Mouse (Mus musculus) thymus, adult 2 months (tissue): ENCODE measurements around the gene Adora3. TPM values are rescaled to one million over a fixed set of nuclear protein-coding genes. Genes with fewer than 3 reads are reported as not detected.
A peak's percentile ranks its signal among the peaks of the same experiment; 100 is the strongest.

Experiments
- DNase-seq: peaks from one replicate; pipeline ENCODE4 v3.0.0; 2021
- H3K27ac ChIP-seq: fragments of 200-500 bp; 2 replicates; pipeline ENCODE4 v1.5.1; 2012; ENCODE audit warnings: low read length, control low read depth; ENCODE audit not compliant: control insufficient read depth, insufficient read depth
- H3K27me3 ChIP-seq: fragments of 200-500 bp; 2 replicates; pipeline ENCODE4 v1.6.1; 2012; ENCODE audit warnings: mild to moderate bottlenecking, low read length, moderate library complexity, mixed read lengths; ENCODE audit not compliant: control insufficient read depth, insufficient read depth
- H3K36me3 ChIP-seq: fragments of 200-500 bp; 2 replicates; pipeline ENCODE4 v1.6.1; 2012; ENCODE audit warnings: mild to moderate bottlenecking, low read length, moderate library complexity; ENCODE audit not compliant: control insufficient read depth, insufficient read depth
- H3K4me1 ChIP-seq: fragments of 200-500 bp; replicated peaks from 2 replicates; pipeline ENCODE4 v1.6.1; 2012; ENCODE audit warnings: low read length; ENCODE audit not compliant: control insufficient read depth, insufficient read depth
- H3K4me3 ChIP-seq: fragments of 200-500 bp; 2 replicates; pipeline ENCODE4 v1.5.1; 2012; ENCODE audit warnings: mild to moderate bottlenecking, low read length, control low read depth, moderate library complexity; ENCODE audit not compliant: control insufficient read depth, insufficient read depth
- CTCF ChIP-seq: fragments of 200-500 bp; IDR thresholded peaks from 2 replicates; pipeline ENCODE4 v1.5.1; 2012; ENCODE audit warnings: mild to moderate bottlenecking, control low read depth, low read length, moderate library complexity, borderline replicate concordance; ENCODE audit not compliant: control insufficient read depth, poor library complexity, insufficient read depth; ENCODE audit errors: extremely low read depth
- POLR2A ChIP-seq: fragments of 200-500 bp; IDR thresholded peaks from 2 replicates; pipeline ENCODE4 v1.6.1; 2012; ENCODE audit warnings: mild to moderate bottlenecking, low read length, control low read depth, moderate library complexity; ENCODE audit not compliant: control insufficient read depth, poor library complexity, insufficient read depth; ENCODE audit errors: extremely low read depth
- WGBS: fragments of 180-500 bp; shearing (Covaris S2); methylation state at CpG from one replicate; pipeline ENCODE4 v1.1.7; 2018; 5-methylcytosine and 5-hydroxymethylcytosine counted together
- polyA plus RNA-seq: library from polyadenylated mRNA; depleted of rRNA; stranded (reverse); fragments of >200 nt; gene quantifications from 2 replicates; pipeline ENCODE4 v1.2.3, GENCODE M21; 2012

Gene Adora3
- polyA plus RNA-seq, 1 experiment = 0.90 TPM

GRCm38 (mm10) chr3:105878751-105879150, 8.1 kb downstream of the Adora3 start:
- Histone ChIP-seq H3K36me3 (no peaks in the 10 kb centered on the region), H3K27me3 (no peaks in the 10 kb centered on the region), H3K4me3 (no peak overlapping the region), H3K4me1 (no peaks in the 10 kb centered on the region), H3K27ac (no peak overlapping the region)
- 98% methylated on average over 8 of the region's 8 CpGs for WGBS
- TF ChIP-seq CTCF (no peak), POLR2A (no peak)
- no peak for DNase-seq

GRCm38 (mm10) chr3:105880419-105880818, 9.8 kb downstream of the Adora3 start:
- no peak overlapping the region for H3K4me3 ChIP-seq
- H3K27me3 ChIP-seq = no peaks in the 10 kb centered on the region
- WGBS = 73% methylated on average over 3 of the region's 3 CpGs
- H3K4me1 ChIP-seq = no peaks in the 10 kb centered on the region
- no peaks in the 10 kb centered on the region for H3K36me3 ChIP-seq
- H3K27ac ChIP-seq = no peak overlapping the region
- DNase-seq = no peak
- TF ChIP-seq CTCF = no peak
- TF ChIP-seq POLR2A = no peak

- WGBS = 98% methylated on average over 7 of the region's 7 CpGs
- no peaks in the 10 kb centered on the region for H3K4me1 ChIP-seq
- DNase-seq = no peak
- H3K27ac ChIP-seq = no peak overlapping the region
- no peak overlapping the region for H3K4me3 ChIP-seq
- no peaks in the 10 kb centered on the region for H3K27me3 ChIP-seq
- no peak for TF ChIP-seq CTCF
- H3K36me3 ChIP-seq = no peaks in the 10 kb centered on the region
Measured at GRCm38 (mm10) chr3:105882105-105882504, 11.4 kb downstream of the Adora3 start.

GRCm38 (mm10) chr3:105883111-105883510, 12.5 kb downstream of the Adora3 start:
- H3K4me1 ChIP-seq = no peaks in the 10 kb centered on the region
- DNase-seq = no peak

GRCm38 (mm10) chr3:105888961-105889360, 18.3 kb downstream of the Adora3 start:
- WGBS = 94% methylated on average over 3 of the region's 3 CpGs
- Histone ChIP-seq H3K27me3 (no peaks in the 10 kb centered on the region), H3K4me1 (peaks cover 29% of the 10 kb centered on the region), H3K36me3 (no peaks in the 10 kb centered on the region), H3K4me3 (no peak overlapping the region), H3K27ac (no peak overlapping the region)
- no peak for TF ChIP-seq CTCF
- no peak for TF ChIP-seq POLR2A
- DNase-seq = no peak

More at GRCm38 (mm10) chr3:105883111-105883510, 12.5 kb downstream of the Adora3 start:
- 98% methylated on average over 2 of the region's 2 CpGs for WGBS
- Histone ChIP-seq H3K27ac (no peak overlapping the region), H3K36me3 (no peaks in the 10 kb centered on the region), H3K4me3 (no peak overlapping the region), H3K27me3 (no peaks in the 10 kb centered on the region)
- TF ChIP-seq CTCF (no peak), POLR2A (no peak)

GRCm38 (mm10) chr3:105890220-105890619, 19.6 kb downstream of the Adora3 start:
- 45% methylated on average over 4 of the region's 4 CpGs for WGBS
- H3K27ac ChIP-seq = peak overlapping the region; percentile 85
- TF ChIP-seq POLR2A (no peak), CTCF (no peak)
- no peak overlapping the region for H3K4me3 ChIP-seq
- H3K36me3 ChIP-seq = no peaks in the 10 kb centered on the region
- H3K27me3 ChIP-seq = no peaks in the 10 kb centered on the region
- DNase-seq = peak; percentile 22
- H3K4me1 ChIP-seq = peaks cover 41% of the 10 kb centered on the region

- TF ChIP-seq POLR2A = no peak
- TF ChIP-seq CTCF = no peak
- WGBS = 70% methylated on average over 3 of the region's 3 CpGs
- H3K4me3 ChIP-seq = no peak overlapping the region
- no peak for DNase-seq
- no peaks in the 10 kb centered on the region for H3K27me3 ChIP-seq
- peak overlapping the region; percentile 100 for H3K27ac ChIP-seq
- H3K4me1 ChIP-seq = peaks cover 46% of the 10 kb centered on the region
- no peaks in the 10 kb centered on the region for H3K36me3 ChIP-seq
Measured at GRCm38 (mm10) chr3:105891141-105891540, 20.5 kb downstream of the Adora3 start.
